Mouse (Mus musculus): Measurements from ENCODE around the gene Ush1g. TPM values are rescaled to one million over a fixed set of nuclear protein-coding genes. Genes with fewer than 3 reads are reported as not detected.

Gene Ush1g
- polyA plus RNA-seq (2015; fragmentation: Nextera tagmentation; extraction: Ambion mirVana), result 0.26 and 0.32 TPM in 2 replicates

DNA sequence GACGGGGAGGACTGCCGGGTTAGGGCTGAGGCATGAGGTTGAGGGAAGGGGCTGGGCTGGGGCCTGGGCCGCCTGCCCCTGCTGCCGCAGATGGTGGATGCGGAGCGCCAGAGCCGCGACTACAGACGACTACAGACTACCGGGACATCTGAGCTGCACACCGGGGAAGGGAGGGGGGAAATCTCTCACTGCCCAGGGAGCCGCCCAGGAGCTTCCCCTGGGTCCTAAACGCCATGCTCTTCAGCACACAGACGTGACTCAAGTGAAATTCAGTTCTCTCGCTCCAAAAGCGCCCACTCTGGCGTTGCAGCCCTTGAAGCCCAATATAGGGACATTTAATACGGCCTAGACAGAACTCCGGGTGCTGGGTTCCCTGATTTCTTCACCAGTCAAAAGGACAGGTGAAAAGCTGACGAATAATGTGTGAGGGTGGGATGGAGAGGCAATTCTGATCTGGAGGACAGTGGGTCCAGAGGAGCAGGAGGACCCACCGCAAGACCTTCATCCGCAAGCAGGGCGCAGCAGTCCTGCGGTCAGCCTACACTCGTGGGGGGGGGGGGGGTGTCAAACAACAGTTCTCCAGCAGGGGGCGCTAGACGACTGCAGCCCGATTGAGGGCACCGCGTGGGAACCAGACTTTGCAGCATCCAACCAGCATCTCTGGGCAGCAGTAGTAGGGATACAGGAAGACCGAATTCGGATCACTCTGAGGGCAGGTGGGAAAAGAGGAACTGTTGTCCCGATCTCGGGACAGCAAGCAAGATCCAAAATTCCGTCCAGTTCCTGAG lies at the start of gene Ush1g:
Gene Ush1g, minus strand, starts transcription at position 136 of the 788 bp plus-strand sequence.
- no peak within 1 kb of the TSS for H3K9ac ChIP-seq (ENCODE audit: low read length)
- 4% methylated on average over 34 of the region's 35 CpGs for WGBS

DNA sequence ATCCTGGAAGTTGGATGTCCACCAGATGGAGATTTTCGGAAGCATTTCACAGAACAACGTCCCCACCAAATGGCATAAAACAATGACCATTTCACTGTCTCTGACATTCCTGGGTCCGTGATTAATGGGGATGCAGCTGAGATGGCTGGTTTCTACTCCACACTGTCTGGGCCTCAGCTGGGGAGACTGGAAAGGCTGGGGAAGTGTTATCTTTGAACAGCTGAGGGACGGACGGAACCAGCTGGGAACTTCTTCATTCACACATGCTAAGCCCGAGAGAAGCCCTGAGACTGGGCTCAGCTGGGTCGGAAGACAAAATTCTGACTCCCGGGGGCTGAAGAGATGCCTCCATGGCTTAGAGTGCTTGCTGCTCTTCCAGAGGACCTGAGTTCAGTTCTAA lies 49.5 kb upstream of the Ush1g start:
- H3K4me3 ChIP-seq (ENCODE audit: low read length), result no peak overlapping the region
- H3K9me3 ChIP-seq (replicated peaks; ENCODE audit: control insufficient read depth, low read length), result no peaks in the 10 kb centered on the region
- H3K36me3 ChIP-seq (ENCODE audit: control insufficient read depth, insufficient read depth), result no peaks in the 10 kb centered on the region
- ATAC-seq (replicated peaks; ENCODE audit: extremely low read depth, insufficient read depth, low FRiP score), result no peak
- WGBS, result 56% methylated on average over 8 of the region's 8 CpGs
- H3K27ac ChIP-seq (ENCODE audit: low read length), result no peak overlapping the region
- H3K27me3 ChIP-seq (ENCODE audit: control insufficient read depth, insufficient read depth, low read length), result peaks cover 37% of the 10 kb centered on the region
- no peak overlapping the region for H3K4me2 ChIP-seq (ENCODE audit: low read depth, low read length)
- H3K9ac ChIP-seq (ENCODE audit: low read length), result no peak overlapping the region
- peaks cover 19% of the 10 kb centered on the region for H3K4me1 ChIP-seq (ENCODE audit: control insufficient read depth, insufficient read depth, low read length)

More for the DNA sequence above, at the start of gene Ush1g:
- peak; percentile 54; the same call in 1 of the 2 replicates for ATAC-seq (replicated peaks; ENCODE audit: extremely low read depth, insufficient read depth, low FRiP score)
- peaks cover 3% of the 10 kb centered on the region; the same call in 1 of the 2 replicates for H3K4me1 ChIP-seq (ENCODE audit: control insufficient read depth, insufficient read depth, low read length)
- no peak within 1 kb of the TSS for H3K4me3 ChIP-seq (ENCODE audit: low read length)
- H3K27me3 ChIP-seq (ENCODE audit: control insufficient read depth, insufficient read depth, low read length), result peaks cover 87% of the 10 kb centered on the region
- no peak within 1 kb of the TSS for H3K4me2 ChIP-seq (ENCODE audit: low read depth, low read length)
- no peaks in the 10 kb centered on the region for H3K9me3 ChIP-seq (replicated peaks; ENCODE audit: control insufficient read depth, low read length)
- H3K27ac ChIP-seq (ENCODE audit: low read length), result no peak within 1 kb of the TSS
- no peaks in the 10 kb centered on the region for H3K36me3 ChIP-seq (ENCODE audit: control insufficient read depth, insufficient read depth)

DNA sequence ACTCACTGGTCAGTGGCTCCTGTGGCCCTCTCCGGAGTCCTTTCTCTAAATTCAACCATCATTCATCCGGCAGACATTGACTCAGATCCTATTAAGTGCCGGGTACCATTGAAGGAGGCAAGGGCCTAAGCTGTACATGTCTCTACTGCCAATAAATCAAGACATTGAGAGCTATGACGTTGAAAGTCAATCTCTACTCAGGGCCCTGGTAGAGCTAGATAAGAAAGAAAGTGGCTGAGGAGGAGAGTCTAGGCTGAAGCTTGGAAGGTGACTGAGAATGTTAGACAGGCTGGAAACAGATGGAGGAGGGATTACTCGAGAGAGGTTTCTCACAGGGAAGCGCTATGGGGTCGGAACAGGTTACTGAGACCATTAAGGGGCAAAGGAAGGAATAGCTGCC lies 48.5 kb upstream of the Ush1g start:
- Histone ChIP-seq H3K27me3 (ENCODE audit: control insufficient read depth, insufficient read depth, low read length) (peaks cover 35% of the 10 kb centered on the region), H3K36me3 (ENCODE audit: control insufficient read depth, insufficient read depth) (no peaks in the 10 kb centered on the region), H3K4me3 (ENCODE audit: low read length) (no peak overlapping the region), H3K4me1 (ENCODE audit: control insufficient read depth, insufficient read depth, low read length) (peaks cover 19% of the 10 kb centered on the region), H3K9ac (ENCODE audit: low read length) (no peak overlapping the region), H3K4me2 (ENCODE audit: low read depth, low read length) (no peak overlapping the region), H3K27ac (ENCODE audit: low read length) (no peak overlapping the region), H3K9me3 (replicated peaks; ENCODE audit: control insufficient read depth, low read length) (no peaks in the 10 kb centered on the region)
- ATAC-seq (replicated peaks; ENCODE audit: extremely low read depth, insufficient read depth, low FRiP score), result no peak
- WGBS, result 49% methylated on average over 7 of the region's 7 CpGs

DNA sequence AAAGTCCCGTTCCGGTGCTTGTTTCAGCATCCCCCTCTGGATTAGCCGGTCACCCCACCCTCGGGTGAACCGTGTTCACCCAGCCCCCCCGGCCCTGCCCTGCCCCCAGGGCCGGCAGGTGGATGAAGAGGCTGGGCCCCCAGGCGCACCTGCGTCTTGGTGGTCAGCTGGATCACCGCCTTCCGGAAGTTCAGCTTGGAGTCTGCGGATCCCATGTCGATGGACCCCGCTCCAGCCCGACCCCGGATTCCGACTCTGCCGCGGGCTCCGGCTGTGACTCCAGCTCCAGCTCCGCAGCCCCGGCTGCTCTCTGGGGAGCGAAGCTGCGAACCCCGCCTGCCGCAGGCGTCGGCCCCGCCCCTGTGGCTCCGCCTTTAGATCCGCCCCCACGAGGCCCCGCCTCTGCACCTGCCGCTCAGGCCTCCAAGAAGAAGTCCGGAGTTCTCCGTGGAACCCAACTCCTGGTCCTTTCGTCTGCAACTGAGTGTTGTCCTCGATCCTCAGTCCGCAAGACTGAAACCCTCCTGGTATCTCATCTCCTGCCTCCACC lies 45.6 kb upstream of the Ush1g start, which contains the start of gene Hid1:
Gene Hid1, minus strand, starts transcription at position 362 of the 550 bp plus-strand sequence.
- H3K36me3 ChIP-seq (ENCODE audit: control insufficient read depth, insufficient read depth), result no peaks in the 10 kb centered on the region
- peak; percentile 68 for ATAC-seq (replicated peaks; ENCODE audit: extremely low read depth, insufficient read depth, low FRiP score)
- peaks cover 29% of the 10 kb centered on the region for H3K27me3 ChIP-seq (ENCODE audit: control insufficient read depth, insufficient read depth, low read length)
- peak within 1 kb of the TSS; percentile 66 for H3K4me3 ChIP-seq (ENCODE audit: low read length)
- no peaks in the 10 kb centered on the region for H3K9me3 ChIP-seq (replicated peaks; ENCODE audit: control insufficient read depth, low read length)
- under 1% methylated on average over 39 of the region's 39 CpGs for WGBS
- peaks cover 5% of the 10 kb centered on the region for H3K4me1 ChIP-seq (ENCODE audit: control insufficient read depth, insufficient read depth, low read length)
- peak within 1 kb of the TSS; percentile 73 for H3K9ac ChIP-seq (ENCODE audit: low read length)
- 0 out of 2 replicates have a peak within 1 kb of the TSS, but pooled peaks have one; percentile 22 for H3K27ac ChIP-seq (ENCODE audit: low read length)
- H3K4me2 ChIP-seq (ENCODE audit: low read depth, low read length), result peak within 1 kb of the TSS; percentile 94

DNA sequence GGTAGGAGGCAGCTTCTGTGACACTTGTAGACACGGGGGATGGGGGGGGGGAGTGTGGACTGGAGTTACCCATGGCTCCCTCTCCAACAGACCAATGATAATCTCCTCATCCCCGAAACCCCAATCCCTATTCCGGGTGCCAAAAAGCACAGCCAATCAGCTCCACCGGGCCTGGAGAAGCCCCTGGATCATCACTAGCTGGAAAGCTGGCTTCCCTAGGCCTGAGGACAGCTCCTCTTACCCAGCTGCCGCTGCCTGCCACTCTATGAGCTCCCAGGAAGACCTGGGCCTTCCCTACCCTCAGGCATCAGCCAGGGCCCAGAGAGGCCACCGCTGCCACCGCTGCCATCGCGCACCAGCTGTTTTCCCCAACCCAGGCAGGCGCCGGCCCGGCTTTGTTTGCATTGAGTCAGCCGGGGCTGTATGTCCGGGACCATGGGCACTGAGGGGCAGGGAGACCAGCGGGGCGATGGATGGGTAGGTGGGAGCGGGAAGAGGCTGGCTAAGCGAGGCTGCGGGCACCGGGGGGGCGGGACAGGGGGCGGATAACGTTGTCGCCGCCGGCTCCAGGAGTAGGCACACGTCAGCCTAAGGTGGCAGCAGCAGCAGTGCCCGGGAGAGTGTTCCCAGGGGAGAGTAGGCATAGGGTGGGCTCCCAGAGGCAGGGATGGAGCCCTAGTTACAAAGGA lies 45.0 kb upstream of the Ush1g start:
- no peaks in the 10 kb centered on the region for H3K36me3 ChIP-seq (ENCODE audit: control insufficient read depth, insufficient read depth)
- ATAC-seq (replicated peaks; ENCODE audit: extremely low read depth, insufficient read depth, low FRiP score), result no peak
- 2% methylated on average over 28 of the region's 28 CpGs for WGBS
- H3K4me3 ChIP-seq (ENCODE audit: low read length), result peak overlapping the region; percentile 66
- H3K9ac ChIP-seq (ENCODE audit: low read length), result peak overlapping the region; percentile 73
- H3K27me3 ChIP-seq (ENCODE audit: control insufficient read depth, insufficient read depth, low read length), result peaks cover 28% of the 10 kb centered on the region
- peak overlapping the region; percentile 94 for H3K4me2 ChIP-seq (ENCODE audit: low read depth, low read length)
- peaks cover 5% of the 10 kb centered on the region for H3K4me1 ChIP-seq (ENCODE audit: control insufficient read depth, insufficient read depth, low read length)
- H3K27ac ChIP-seq (ENCODE audit: low read length), result 0 out of 2 replicates have a peak overlapping the region, but pooled peaks have one; percentile 22
- no peaks in the 10 kb centered on the region for H3K9me3 ChIP-seq (replicated peaks; ENCODE audit: control insufficient read depth, low read length)

DNA sequence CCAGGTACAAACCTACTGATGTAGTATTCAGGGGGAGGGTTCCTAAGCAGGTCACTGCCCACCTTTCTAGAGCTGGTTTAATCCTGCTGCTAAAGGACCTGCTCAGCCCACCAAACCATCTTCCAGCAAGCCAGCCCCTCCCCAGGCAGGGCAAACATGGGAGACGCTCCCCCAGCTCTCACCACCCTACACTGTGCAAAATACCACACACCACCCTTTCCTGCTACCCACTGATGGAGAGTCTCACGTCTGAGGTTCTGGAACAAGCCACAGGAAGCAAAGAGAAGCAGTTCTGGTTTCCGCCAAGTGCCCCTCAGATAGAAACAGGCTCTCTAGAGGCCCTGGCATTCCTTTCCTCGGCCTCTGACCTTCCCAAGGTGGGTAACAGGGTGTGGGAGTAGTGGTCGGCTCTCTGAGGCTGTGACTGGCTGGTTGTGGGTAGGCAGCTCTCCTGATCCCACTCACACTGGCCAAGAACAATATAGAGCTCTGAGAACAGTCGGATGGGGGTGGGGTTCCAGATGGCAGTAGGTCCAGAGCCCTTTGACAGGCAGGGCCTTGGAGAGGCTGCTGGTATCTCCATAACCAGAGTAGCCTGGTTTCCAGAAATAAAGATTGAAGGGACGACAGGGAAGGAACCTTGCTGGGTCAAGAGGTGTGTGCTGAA lies 44.3 kb upstream of the Ush1g start:
- H3K9me3 ChIP-seq (replicated peaks; ENCODE audit: control insufficient read depth, low read length), result no peaks in the 10 kb centered on the region
- H3K9ac ChIP-seq (ENCODE audit: low read length), result no peak overlapping the region; the same call in 1 of the 2 replicates
- ATAC-seq (replicated peaks; ENCODE audit: extremely low read depth, insufficient read depth, low FRiP score), result no peak

DNA sequence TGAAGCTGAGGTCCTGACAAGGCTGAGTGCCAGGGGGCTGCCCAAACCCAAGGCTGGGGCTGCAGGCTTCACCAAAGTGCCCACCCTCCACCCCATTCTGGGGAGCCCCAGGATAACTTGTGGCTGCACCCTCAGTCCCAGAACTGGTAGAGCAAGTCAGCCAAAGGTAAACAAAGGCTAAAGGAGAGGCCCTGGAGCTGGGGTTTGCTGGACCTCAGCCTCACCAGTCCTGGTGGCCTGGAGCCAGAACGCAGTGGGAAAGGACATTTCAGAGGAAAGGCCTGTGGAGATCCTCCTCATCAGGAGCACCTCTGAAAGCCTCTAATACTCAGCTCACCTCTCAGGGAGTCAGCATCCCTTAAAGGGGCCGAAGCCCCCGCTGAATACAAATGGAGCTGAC lies 42.3 kb upstream of the Ush1g start:
- Histone ChIP-seq H3K4me1 (ENCODE audit: control insufficient read depth, insufficient read depth, low read length) (peaks cover 9% of the 10 kb centered on the region), H3K9ac (ENCODE audit: low read length) (no peak overlapping the region), H3K27ac (ENCODE audit: low read length) (no peak overlapping the region), H3K9me3 (replicated peaks; ENCODE audit: control insufficient read depth, low read length) (no peaks in the 10 kb centered on the region), H3K36me3 (ENCODE audit: control insufficient read depth, insufficient read depth) (no peaks in the 10 kb centered on the region), H3K4me3 (ENCODE audit: low read length) (no peak overlapping the region), H3K4me2 (ENCODE audit: low read depth, low read length) (no peak overlapping the region), H3K27me3 (ENCODE audit: control insufficient read depth, insufficient read depth, low read length) (peaks cover 11% of the 10 kb centered on the region)
- 76% methylated on average over 3 of the region's 3 CpGs for WGBS
- no peak for ATAC-seq (replicated peaks; ENCODE audit: extremely low read depth, insufficient read depth, low FRiP score)

More for the DNA sequence above, 44.3 kb upstream of the Ush1g start:
- Histone ChIP-seq H3K4me1 (ENCODE audit: control insufficient read depth, insufficient read depth, low read length) (peaks cover 5% of the 10 kb centered on the region), H3K27ac (ENCODE audit: low read length) (peak overlapping the region; percentile 5; the same call in 1 of the 2 replicates), H3K4me2 (ENCODE audit: low read depth, low read length) (peak overlapping the region; percentile 94), H3K36me3 (ENCODE audit: control insufficient read depth, insufficient read depth) (no peaks in the 10 kb centered on the region), H3K27me3 (ENCODE audit: control insufficient read depth, insufficient read depth, low read length) (peaks cover 22% of the 10 kb centered on the region), H3K4me3 (ENCODE audit: low read length) (peak overlapping the region; percentile 66)
- WGBS, result 33% methylated on average over 7 of the region's 7 CpGs

DNA sequence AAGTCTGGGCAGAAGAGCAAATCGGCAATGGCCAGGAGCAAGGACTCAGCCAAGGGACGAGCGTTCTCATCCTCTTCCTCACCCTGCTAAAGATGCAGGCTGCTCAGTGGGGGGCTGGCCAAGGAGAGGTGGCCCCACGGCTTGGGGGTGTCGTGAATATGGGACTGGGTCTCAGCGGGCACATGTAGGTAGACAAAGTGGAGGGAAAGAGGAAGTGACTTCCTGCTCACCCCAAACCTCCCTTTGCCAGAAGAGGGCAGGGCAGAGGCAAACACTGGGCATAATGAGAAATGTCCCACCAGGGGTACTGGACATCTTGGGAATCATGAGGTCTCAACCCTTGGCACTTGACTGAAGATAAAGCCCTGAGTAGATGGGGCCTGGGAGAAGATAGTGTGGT lies 37.9 kb upstream of the Ush1g start:
- Histone ChIP-seq H3K9me3 (replicated peaks; ENCODE audit: control insufficient read depth, low read length) (no peaks in the 10 kb centered on the region), H3K4me1 (ENCODE audit: control insufficient read depth, insufficient read depth, low read length) (peaks cover 6% of the 10 kb centered on the region), H3K4me3 (ENCODE audit: low read length) (no peak overlapping the region), H3K27ac (ENCODE audit: low read length) (peak overlapping the region; percentile 64), H3K36me3 (ENCODE audit: control insufficient read depth, insufficient read depth) (no peaks in the 10 kb centered on the region), H3K9ac (ENCODE audit: low read length) (no peak overlapping the region), H3K4me2 (ENCODE audit: low read depth, low read length) (no peak overlapping the region), H3K27me3 (ENCODE audit: control insufficient read depth, insufficient read depth, low read length) (peaks cover 16% of the 10 kb centered on the region; the same call in 1 of the 2 replicates)
- ATAC-seq (replicated peaks; ENCODE audit: extremely low read depth, insufficient read depth, low FRiP score), result no peak
- WGBS, result 63% methylated on average over 6 of the region's 6 CpGs
